Comparison of ENCODE assay signal across 9 mouse cellular contexts in genomic region chr15:98868346-98869063, GRCm38 (mm10). TPM values are rescaled to one million over a fixed set of nuclear protein-coding genes. Genes with fewer than 3 reads are reported as not detected.
DNase-seq lines count a peak whose midpoint lies in the region; ATAC-seq and TF ChIP-seq lines count a peak whose summit lies in the region.
"Had no signal": no experiment of that assay in that cellular context is flagged by ENCODE, and none has a peak within 500 bp of the region (broad histone marks: within the 10 kb centered on the region; RNA-seq: fewer than 3 reads in every experiment).

No protein-coding gene starts in this region.

- H3K27ac ChIP-seq in kidney, embryonic 16.5 days (ENCODE audit: low read length), result peak overlapping the region; percentile 35; the same call in 1 of the 2 replicates
- peak overlapping the region; percentile 59; the same call in 1 of the 2 replicates for H3K27ac ChIP-seq in embryonic facial prominence, embryonic 10.5 days (replicated peaks)
- H3K27ac ChIP-seq in hindbrain, embryonic 16.5 days (ENCODE audit: low read depth, low read length), result no peak overlapping the region
- H3K27ac ChIP-seq in midbrain, postnatal 0 days (ENCODE audit: low read depth, low read length), result 0 out of 2 replicates have a peak overlapping the region, but pooled peaks have one; percentile 26

- no peak for DNase-seq in kidney, adult 18-20 months
- DNase-seq in embryonic facial prominence, embryonic 10.5 days (ENCODE audit: low spot score), result no peak
- no peak for DNase-seq in midbrain, postnatal 0 days (ENCODE audit: low spot score)
- DNase-seq in right cerebral cortex, postnatal 14 days, result no peak
- no peak for DNase-seq in cerebellum, adult 9-10 months
- DNase-seq in adipocyte (ENCODE audit: low spot score), result no peak
- DNase-seq: kidney, postnatal 4 days had no signal

- TF ChIP-seq CTCF in midbrain, postnatal 0 days (IDR thresholded peaks at IDR 0.05), result no peak

- H3K27me3 ChIP-seq in kidney, embryonic 16.5 days (ENCODE audit: insufficient read depth, low read length), result no peaks in the 10 kb centered on the region
- no peaks in the 10 kb centered on the region for H3K27me3 ChIP-seq in embryonic facial prominence, embryonic 10.5 days (replicated peaks; ENCODE audit: low read depth, poor library complexity, severe bottlenecking)
- no peaks in the 10 kb centered on the region for H3K27me3 ChIP-seq in hindbrain, embryonic 16.5 days (replicated peaks; ENCODE audit: control insufficient read depth, insufficient read depth, low read length)
- no peaks in the 10 kb centered on the region for H3K27me3 ChIP-seq in midbrain, postnatal 0 days (ENCODE audit: insufficient read depth, low read length)

- WGBS in kidney, embryonic 16.5 days, result 29% methylated on average over 11 of the region's 11 CpGs
- 44% methylated on average over 11 of the region's 11 CpGs for WGBS in embryonic facial prominence, embryonic 10.5 days
- WGBS in hindbrain, embryonic 16.5 days, result 29% methylated on average over 11 of the region's 11 CpGs
- 23% methylated on average over 11 of the region's 11 CpGs for WGBS in midbrain, postnatal 0 days

- peaks cover 31% of the 10 kb centered on the region for H3K36me3 ChIP-seq in kidney, embryonic 16.5 days (ENCODE audit: insufficient read depth, low read length)
- H3K36me3 ChIP-seq in embryonic facial prominence, embryonic 10.5 days (replicated peaks), result peaks cover 48% of the 10 kb centered on the region
- H3K36me3 ChIP-seq in hindbrain, embryonic 16.5 days (ENCODE audit: control insufficient read depth, insufficient read depth, low read length), result peaks cover 13% of the 10 kb centered on the region
- H3K36me3 ChIP-seq in midbrain, postnatal 0 days (ENCODE audit: insufficient read depth, low read length), result peaks cover 28% of the 10 kb centered on the region

- H3K4me1 ChIP-seq in kidney, embryonic 16.5 days (ENCODE audit: insufficient read depth, low read length), result peaks cover 32% of the 10 kb centered on the region
- H3K4me1 ChIP-seq in embryonic facial prominence, embryonic 10.5 days, result peaks cover 43% of the 10 kb centered on the region
- peaks cover 42% of the 10 kb centered on the region for H3K4me1 ChIP-seq in hindbrain, embryonic 16.5 days (ENCODE audit: control insufficient read depth, insufficient read depth, low read depth, low read length)
- peaks cover 30% of the 10 kb centered on the region for H3K4me1 ChIP-seq in midbrain, postnatal 0 days (ENCODE audit: insufficient read depth, low read length)

- peak overlapping the region; percentile 99 for H3K9ac ChIP-seq in kidney, embryonic 16.5 days (replicated peaks; ENCODE audit: low read length)
- H3K9ac ChIP-seq in hindbrain, embryonic 16.5 days (ENCODE audit: low read depth, low read length), result peak overlapping the region; percentile 99
- H3K9ac ChIP-seq in midbrain, postnatal 0 days (replicated peaks; ENCODE audit: low read length, poor library complexity, severe bottlenecking), result peak overlapping the region; percentile 98

- ATAC-seq in kidney, embryonic 16.5 days (ENCODE audit: low FRiP score, low TSS enrichment), result no peak
- ATAC-seq in hindbrain, embryonic 16.5 days, result no peak
- ATAC-seq in midbrain, postnatal 0 days (ENCODE audit: low FRiP score), result no peak

- H3K9me3 ChIP-seq in kidney, embryonic 16.5 days (ENCODE audit: low read length), result no peaks in the 10 kb centered on the region
- H3K9me3 ChIP-seq in embryonic facial prominence, embryonic 10.5 days, result no peaks in the 10 kb centered on the region
- H3K9me3 ChIP-seq in hindbrain, embryonic 16.5 days (ENCODE audit: control insufficient read depth, low read length), result no peaks in the 10 kb centered on the region
- H3K9me3 ChIP-seq in midbrain, postnatal 0 days (ENCODE audit: low read length), result no peaks in the 10 kb centered on the region

- peak overlapping the region; percentile 98 for H3K4me3 ChIP-seq in kidney, embryonic 16.5 days (ENCODE audit: low read length)
- H3K4me3 ChIP-seq in embryonic facial prominence, embryonic 10.5 days, result peak overlapping the region; percentile 84
- peak overlapping the region; percentile 99 for H3K4me3 ChIP-seq in hindbrain, embryonic 16.5 days (ENCODE audit: low read length)
- H3K4me3 ChIP-seq in midbrain, postnatal 0 days (ENCODE audit: low read depth, low read length), result peak overlapping the region; percentile 99

- peak overlapping the region; percentile 90 for H3K4me2 ChIP-seq in kidney, embryonic 16.5 days (replicated peaks; ENCODE audit: low read depth, low read length)
- peak overlapping the region; percentile 98 for H3K4me2 ChIP-seq in hindbrain, embryonic 16.5 days (ENCODE audit: low read length)
- peak overlapping the region; percentile 99 for H3K4me2 ChIP-seq in midbrain, postnatal 0 days (ENCODE audit: low read depth, low read length, poor library complexity, severe bottlenecking)

RNA-seq across cellular contexts. Expression of gene Kmt2d, which starts 2.5 kb away (rescaled TPM):
- 12.4 and 14.1 TPM in 2 replicates for polyA plus RNA-seq in kidney, embryonic 16.5 days (2015; fragmentation: Nextera tagmentation; extraction: Ambion mirVana)
- polyA plus RNA-seq in embryonic facial prominence, embryonic 10.5 days (2016; fragmentation: Nextera tagmentation; extraction: Ambion mirVana), result 12.1 and 12.7 TPM in 2 replicates
- polyA plus RNA-seq in hindbrain, embryonic 16.5 days (2015; fragmentation: Nextera tagmentation; extraction: Ambion mirVana), result 8.8 and 9.3 TPM in 2 replicates
- 32.2 and 32.5 TPM in 2 replicates for total RNA-seq in midbrain, postnatal 0 days (2014; rRNA removed)
- polyA plus RNA-seq in midbrain, postnatal 0 days (2015; fragmentation: Nextera tagmentation; extraction: Ambion mirVana), result 5.6 and 7.7 TPM in 2 replicates

RNA-seq across cellular contexts. Expression of gene Rhebl1, which starts 25.8 kb away (rescaled TPM):
- 16.7 and 18.3 TPM in 2 replicates for polyA plus RNA-seq in kidney, embryonic 16.5 days (2015; fragmentation: Nextera tagmentation; extraction: Ambion mirVana)
- 29.2 and 29.5 TPM in 2 replicates for polyA plus RNA-seq in embryonic facial prominence, embryonic 10.5 days (2016; fragmentation: Nextera tagmentation; extraction: Ambion mirVana)
- 31.4 and 33.4 TPM in 2 replicates for polyA plus RNA-seq in hindbrain, embryonic 16.5 days (2015; fragmentation: Nextera tagmentation; extraction: Ambion mirVana)
- 9.4 and 10.1 TPM in 2 replicates for total RNA-seq in midbrain, postnatal 0 days (2014; rRNA removed)
- polyA plus RNA-seq in midbrain, postnatal 0 days (2015; fragmentation: Nextera tagmentation; extraction: Ambion mirVana), result 30.7 and 31.1 TPM in 2 replicates

RNA-seq across cellular contexts. Expression of gene Dhh, which starts 29.8 kb away (rescaled TPM):
- polyA plus RNA-seq in kidney, embryonic 16.5 days (2015; fragmentation: Nextera tagmentation; extraction: Ambion mirVana), result 1.4 and 1.8 TPM in 2 replicates
- 0.31 and 0.34 TPM in 2 replicates for polyA plus RNA-seq in embryonic facial prominence, embryonic 10.5 days (2016; fragmentation: Nextera tagmentation; extraction: Ambion mirVana)
- 1.3 and 2.1 TPM in 2 replicates for polyA plus RNA-seq in hindbrain, embryonic 16.5 days (2015; fragmentation: Nextera tagmentation; extraction: Ambion mirVana)
- 0.38 and 0.71 TPM in 2 replicates for total RNA-seq in midbrain, postnatal 0 days (2014; rRNA removed)
- polyA plus RNA-seq in midbrain, postnatal 0 days (2015; fragmentation: Nextera tagmentation; extraction: Ambion mirVana), result 0.18 and 0.22 TPM in 2 replicates

RNA-seq across cellular contexts. Expression of gene Prkag1, which starts 37.2 kb away (rescaled TPM):
- polyA plus RNA-seq in kidney, embryonic 16.5 days (2015; fragmentation: Nextera tagmentation; extraction: Ambion mirVana), result 103 and 119 TPM in 2 replicates
- 83.5 and 85.3 TPM in 2 replicates for polyA plus RNA-seq in embryonic facial prominence, embryonic 10.5 days (2016; fragmentation: Nextera tagmentation; extraction: Ambion mirVana)
- polyA plus RNA-seq in hindbrain, embryonic 16.5 days (2015; fragmentation: Nextera tagmentation; extraction: Ambion mirVana), result 72.5 and 74.4 TPM in 2 replicates
- total RNA-seq in midbrain, postnatal 0 days (2014; rRNA removed), result 45.1 and 50.6 TPM in 2 replicates
- polyA plus RNA-seq in midbrain, postnatal 0 days (2015; fragmentation: Nextera tagmentation; extraction: Ambion mirVana), result 50.6 and 57.4 TPM in 2 replicates

RNA-seq across cellular contexts. Expression of gene Lmbr1l, which starts 49.5 kb away (rescaled TPM):
- polyA plus RNA-seq in kidney, embryonic 16.5 days (2015; fragmentation: Nextera tagmentation; extraction: Ambion mirVana), result 17.6 and 18.9 TPM in 2 replicates
- polyA plus RNA-seq in embryonic facial prominence, embryonic 10.5 days (2016; fragmentation: Nextera tagmentation; extraction: Ambion mirVana), result 23.4 and 26.9 TPM in 2 replicates
- polyA plus RNA-seq in hindbrain, embryonic 16.5 days (2015; fragmentation: Nextera tagmentation; extraction: Ambion mirVana), result 25.9 and 27.0 TPM in 2 replicates
- 46.0 and 56.9 TPM in 2 replicates for total RNA-seq in midbrain, postnatal 0 days (2014; rRNA removed)
- 19.6 and 21.7 TPM in 2 replicates for polyA plus RNA-seq in midbrain, postnatal 0 days (2015; fragmentation: Nextera tagmentation; extraction: Ambion mirVana)
